Mouse (Mus musculus) embryo, embryonic 11 days (tissue): Measurements from ENCODE around the gene Muc5b.
"Not testable (repeated sequence)": the region's sequence is repeated elsewhere in the genome, so short reads cannot be mapped to it uniquely, and the experiment has no call there.

Experiments
- DNase-seq: peaks from one replicate; pipeline ENCODE4 v3.0.0-alpha.2; 2015

The Muc5b gene

DNA sequence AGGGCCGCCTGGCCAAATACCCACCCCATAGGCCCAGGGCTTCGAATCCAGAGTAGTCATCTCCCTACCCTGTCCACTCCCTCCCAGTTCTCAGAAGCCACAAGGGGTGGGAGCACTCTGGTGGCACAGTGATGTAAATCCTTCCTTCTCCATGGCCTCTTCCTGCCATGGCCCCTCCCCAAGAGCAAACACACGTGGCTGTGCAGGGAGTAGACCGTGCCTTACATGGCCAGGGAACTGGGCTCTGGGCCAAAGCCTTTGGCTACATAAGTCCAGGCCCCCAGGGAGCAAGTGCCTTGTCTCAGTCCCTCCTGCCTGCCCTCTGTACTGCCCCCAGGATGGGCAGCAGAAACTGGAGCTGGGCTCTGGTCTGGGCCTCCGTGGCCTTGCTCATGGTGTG, at the start of gene Muc5b:
Gene Muc5b (plus strand): TSS at position 292 of the 400 bp plus-strand sequence.
- DNase-seq, result no peak

- DNase-seq, result no peak
Observed at GRCm38 (mm10) chr7:141794251-141794650, 44.6 kb upstream of the Muc5b start.

DNA sequence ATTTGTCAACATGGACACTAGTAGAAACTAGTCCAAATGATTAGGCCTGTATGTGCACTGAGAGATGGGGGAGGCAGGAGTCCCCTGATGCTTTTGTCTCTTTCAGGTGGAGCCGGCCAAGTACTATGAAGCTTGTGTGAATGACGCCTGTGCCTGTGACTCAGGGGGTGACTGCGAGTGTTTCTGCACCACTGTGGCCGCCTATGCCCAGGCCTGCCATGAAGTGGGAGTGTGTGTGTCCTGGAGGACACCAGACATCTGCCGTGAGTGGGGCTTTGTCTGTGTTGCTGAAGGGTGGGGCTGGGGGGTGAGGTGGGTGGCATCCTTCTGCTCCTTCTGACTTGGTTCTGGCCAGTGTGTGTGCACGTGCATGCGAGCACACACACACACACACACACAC, 35.7 kb upstream of the Muc5b start:
- no peak for DNase-seq

DNA sequence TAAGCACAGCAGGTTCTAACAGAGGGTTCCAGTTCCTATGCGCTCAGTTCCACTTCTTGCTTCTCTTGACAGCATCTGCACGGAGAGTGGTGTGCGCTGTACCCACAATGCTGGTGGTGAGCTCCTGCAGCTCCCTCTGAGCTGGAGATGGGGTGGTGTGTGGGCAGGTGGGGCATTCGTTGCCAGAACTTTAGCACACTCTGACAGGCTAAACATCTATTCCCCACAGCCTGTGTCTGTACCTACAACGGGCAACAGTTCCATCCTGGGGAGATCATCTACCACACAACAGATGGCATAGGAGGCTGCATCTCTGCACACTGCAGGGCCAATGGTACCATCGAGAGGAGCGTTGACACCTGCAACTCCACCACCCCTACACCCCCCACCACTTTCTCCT, 33.5 kb upstream of the Muc5b start:
- no peak for DNase-seq

- not testable (repeated sequence) for DNase-seq
Observed at GRCm38 (mm10) chr7:141807823-141808222, 31.0 kb upstream of the Muc5b start.

DNA sequence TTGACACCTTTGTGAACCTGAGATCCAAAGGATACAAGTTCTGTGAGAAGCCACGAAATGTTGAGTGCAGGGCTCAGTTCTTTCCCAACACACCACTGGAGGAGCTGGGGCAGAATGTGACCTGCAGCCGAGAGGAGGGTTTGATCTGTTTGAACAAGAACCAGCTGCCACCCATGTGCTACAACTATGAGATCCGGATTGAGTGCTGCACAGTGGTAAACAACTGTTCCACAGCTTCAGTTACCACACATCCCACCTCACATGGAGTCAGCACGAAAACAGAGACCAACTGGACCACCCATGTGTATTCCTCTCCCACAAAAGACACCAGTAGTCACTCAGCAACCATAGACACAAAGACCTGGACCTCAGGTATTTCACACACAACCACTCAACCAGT, 28.9 kb upstream of the Muc5b start:
- DNase-seq, result not testable (repeated sequence)

DNA sequence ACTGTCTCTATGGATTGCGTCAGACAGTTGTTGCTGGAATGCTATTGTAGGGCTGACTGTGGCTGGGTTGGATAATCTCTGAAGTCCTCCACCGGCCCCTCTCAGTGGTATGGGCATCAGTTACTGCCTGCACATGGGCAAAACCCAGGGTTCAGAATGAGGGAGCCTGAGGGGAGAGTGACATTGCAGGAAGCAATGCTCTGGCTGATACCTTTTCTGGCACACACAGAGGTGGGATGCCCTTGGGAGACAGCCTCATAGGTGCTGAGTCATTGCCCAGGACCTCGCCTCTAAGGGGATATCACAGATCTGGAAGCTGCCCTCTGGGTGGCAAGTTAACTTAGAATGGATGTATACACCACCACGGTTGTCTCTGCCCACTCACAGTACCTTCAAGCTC, 25.5 kb upstream of the Muc5b start:
- DNase-seq, result no peak

DNA sequence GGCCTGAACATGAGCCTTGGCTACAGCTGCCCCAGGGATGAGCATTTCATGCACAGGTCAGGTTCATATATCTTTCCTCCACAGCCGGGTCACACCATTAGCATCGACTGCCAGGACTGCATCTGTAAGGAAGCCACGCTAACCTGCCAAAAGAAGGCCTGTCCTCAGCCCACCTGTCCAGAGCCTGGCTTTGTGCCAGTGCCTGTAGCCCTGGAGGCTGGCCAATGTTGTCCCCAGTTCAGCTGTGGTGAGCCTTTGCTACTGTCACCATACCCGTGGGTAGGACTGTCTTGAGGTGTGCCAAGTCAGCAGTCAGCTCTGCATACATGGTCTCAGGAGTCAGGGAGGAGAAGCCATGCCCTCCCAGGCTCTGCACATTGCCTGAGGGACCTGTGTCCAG, 23.5 kb upstream of the Muc5b start:
- no peak for DNase-seq

DNA sequence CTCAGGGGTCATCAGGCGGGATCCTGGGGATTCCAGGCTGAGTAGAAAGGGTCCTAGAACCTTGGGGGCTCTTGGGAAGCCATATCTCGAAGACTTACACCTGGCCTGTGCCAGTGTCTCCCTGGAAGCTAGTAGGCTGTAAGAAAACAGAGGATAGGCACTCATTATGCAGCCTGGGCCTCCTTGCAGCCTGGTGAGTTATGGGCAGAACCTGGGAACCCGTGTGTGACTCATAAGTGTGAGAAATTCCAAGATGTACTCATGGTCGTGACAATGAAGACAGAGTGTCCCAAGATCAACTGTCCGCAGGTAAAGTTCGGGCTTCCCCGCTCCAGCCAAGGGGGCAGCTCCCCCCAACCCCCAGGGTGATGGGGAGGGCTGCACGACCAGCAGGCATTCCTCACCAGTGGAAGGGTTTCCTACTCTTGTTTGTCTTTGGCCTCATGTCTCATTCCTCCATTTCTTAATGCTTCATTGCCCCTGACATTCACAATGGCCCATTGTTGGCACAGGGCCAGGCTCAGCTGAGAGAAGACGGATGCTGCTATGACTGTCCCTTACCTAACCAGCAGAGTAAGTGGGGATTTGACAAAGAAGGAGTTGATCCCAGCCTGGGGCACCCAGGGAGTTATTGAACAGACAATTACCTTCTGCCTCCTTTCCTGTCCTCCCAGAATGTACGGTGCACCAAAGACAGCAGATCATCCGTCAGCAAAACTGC, 21.4 kb upstream of the Muc5b start:
- peak; percentile 41 for DNase-seq

DNA sequence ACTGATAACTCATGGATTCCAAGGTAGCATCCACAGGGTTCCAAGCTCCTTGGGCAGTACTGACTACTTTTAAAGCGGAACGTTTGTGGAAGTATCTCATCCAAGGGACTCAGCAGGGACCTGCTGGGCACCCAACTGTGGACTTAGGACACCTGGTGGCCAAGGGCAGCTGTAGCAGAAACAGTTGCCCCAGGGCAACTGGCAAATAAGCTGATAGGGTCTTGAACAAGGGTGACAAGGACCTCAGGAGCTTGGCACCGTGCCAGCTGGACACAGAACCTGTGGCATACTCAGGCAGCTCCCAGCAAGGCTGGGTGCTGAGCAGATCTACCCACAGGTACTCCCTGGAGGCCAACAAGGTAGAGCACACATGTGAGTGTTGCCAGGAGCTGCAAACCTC, 20.6 kb upstream of the Muc5b start:
- DNase-seq, result no peak

GRCm38 (mm10) chr7:141822582-141823261, 16.1 kb upstream of the Muc5b start:
- DNase-seq, result no peak

GRCm38 (mm10) chr7:141823699-141824098, 15.2 kb upstream of the Muc5b start:
- DNase-seq, result no peak

DNA sequence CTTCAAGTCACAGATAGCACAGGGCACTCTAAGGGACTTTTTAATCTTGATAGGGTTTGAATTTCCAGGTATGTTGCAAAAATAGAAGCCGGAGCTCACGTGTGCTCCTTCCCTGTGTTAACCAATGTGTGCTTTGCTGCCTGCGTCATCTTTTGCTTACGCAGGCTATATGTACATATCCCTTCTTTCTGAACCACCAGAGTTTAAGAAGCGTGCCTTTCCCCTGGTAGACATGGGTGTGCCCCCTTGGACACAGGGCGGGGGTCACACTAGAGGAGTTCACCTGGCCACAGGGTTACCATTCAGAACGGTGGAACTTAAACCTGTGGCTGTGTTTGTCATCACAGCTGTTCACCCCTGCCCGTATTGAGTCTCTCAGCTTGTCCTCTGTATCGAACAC, 14.5 kb upstream of the Muc5b start:
- no peak for DNase-seq

GRCm38 (mm10) chr7:141835941-141836340, 2.9 kb upstream of the Muc5b start:
- DNase-seq, result no peak

- DNase-seq, result no peak
Observed at GRCm38 (mm10) chr7:141836423-141836822, 2.4 kb upstream of the Muc5b start.

DNA sequence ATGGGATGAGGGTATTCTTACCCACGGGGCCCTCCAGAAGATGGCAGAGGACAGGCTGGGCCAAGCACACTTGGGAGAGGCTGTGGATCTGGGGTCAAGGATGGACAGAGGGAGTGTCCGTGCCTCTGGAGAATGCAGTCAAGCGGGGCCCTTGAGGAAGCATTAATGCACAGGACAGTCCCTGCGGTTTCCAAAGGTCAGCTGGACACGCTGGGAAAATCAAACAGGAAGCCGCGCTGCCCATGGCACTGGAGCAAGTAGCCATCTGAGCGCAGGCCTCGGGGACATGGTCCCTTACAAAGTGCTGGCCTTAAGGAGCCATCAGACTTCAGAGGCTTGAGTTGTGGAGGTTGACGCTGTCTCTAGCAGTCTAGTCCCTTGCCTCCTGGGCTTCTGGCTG, 1.5 kb downstream of the Muc5b start:
- no peak for DNase-seq

DNA sequence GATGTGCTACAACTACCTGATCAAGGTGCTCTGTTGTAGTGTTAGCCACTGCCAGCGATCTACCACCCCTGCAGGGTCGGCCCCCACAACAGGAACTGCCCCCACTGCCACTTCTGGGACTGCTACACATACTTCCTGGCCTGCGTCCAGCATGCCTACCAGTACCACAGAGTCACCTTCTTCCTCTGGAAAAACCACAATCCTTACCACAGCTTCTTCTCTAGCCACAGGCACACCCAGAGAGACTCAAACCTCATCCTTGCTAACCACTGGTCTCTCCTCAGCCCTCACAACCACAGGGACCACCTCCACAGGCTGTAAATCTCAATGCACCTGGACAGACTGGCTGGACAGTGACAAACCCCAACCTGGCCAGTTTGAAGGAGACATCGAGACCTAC, 22.2 kb downstream of the Muc5b start:
- no peak for DNase-seq

DNA sequence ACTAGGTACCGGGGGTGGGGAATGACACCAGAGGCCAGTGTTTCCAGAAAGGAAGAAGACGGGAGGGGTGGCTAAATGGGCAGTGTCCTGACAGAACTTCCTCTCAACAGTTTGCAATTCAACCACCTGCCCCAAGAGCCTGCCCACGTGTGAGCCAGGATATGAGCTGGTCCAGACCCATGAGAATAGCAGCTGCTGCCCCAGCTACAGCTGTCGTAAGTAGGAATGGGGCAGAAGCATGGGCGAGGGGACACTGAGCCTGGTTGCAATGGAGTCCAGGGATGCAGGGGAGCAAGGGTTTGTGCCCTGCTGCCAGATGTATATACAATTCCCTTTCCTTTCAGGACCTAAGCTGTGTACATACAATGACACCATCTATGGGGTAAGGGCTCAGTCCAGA, 30.8 kb downstream of the Muc5b start:
- no peak for DNase-seq

GRCm38 (mm10) chr7:141870553-141870952, 31.7 kb downstream of the Muc5b start:
- DNase-seq, result no peak

GRCm38 (mm10) chr7:141874891-141875290, 36.0 kb downstream of the Muc5b start:
- no peak for DNase-seq

GRCm38 (mm10) chr7:141878813-141879212, 39.9 kb downstream of the Muc5b start:
- no peak for DNase-seq

DNA sequence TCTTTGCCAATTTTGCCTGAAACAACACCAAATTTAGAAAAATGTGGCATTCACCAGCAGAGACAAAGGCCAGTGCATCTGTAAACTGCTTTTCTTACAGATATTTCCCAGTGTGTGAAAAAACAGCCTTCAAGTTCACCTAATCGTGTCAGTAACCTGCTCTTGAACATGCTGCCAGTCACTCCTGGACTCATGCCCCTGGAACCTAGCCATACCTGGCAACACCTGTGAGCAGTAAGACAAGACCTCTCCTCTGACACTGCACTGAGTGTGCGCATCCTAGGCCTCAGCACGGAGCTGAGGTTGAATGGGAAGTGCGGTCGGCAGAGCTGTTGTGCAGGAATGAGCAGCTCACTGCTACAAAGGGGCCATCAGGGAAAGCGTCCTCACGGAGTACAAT, 53.3 kb downstream of the Muc5b start:
- DNase-seq, result no peak

- DNase-seq, result no peak
Observed at GRCm38 (mm10) chr7:141901825-141902224, 63.0 kb downstream of the Muc5b start.

GRCm38 (mm10) chr7:141902269-141902729, 63.4 kb downstream of the Muc5b start:
- DNase-seq, result peak; percentile 100

GRCm38 (mm10) chr7:141902791-141903190, 63.9 kb downstream of the Muc5b start:
- no peak for DNase-seq
